Mouse (Mus musculus): ENCODE data around the gene Mat2a. TPM values are rescaled to one million over a fixed set of nuclear protein-coding genes. Genes with fewer than 3 reads are reported as not detected.
A peak's percentile ranks its signal among the peaks of the same experiment; 100 is the strongest.
"Not testable (repeated sequence)": the region's sequence is repeated elsewhere in the genome, so short reads cannot be mapped to it uniquely, and the experiment has no call there.

The Mat2a gene
- polyA plus RNA-seq, 1 experiment from 2014 or later, result 320 TPM

DNA sequence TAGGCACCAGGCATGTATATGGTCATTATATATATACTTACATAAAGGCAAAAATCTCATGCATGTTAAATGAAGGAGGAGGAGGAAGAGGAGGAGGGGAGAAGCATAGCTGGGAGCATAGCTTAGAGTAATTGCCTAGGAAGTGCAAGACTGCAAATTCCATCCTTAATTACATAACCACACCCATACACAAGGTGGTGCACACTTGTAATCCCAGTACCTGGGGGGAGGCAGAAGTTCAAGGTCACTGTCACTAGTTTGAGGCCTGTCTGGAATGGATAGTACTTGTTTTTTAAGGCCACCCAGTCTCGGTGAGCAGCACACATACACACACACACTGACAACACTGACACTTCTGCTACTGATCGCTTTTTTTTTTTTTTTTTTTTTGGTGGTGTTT is 13.0 kb upstream of the Mat2a start:
- Histone ChIP-seq H3K4me2 (ENCODE audit: low read length) (no peak overlapping the region), H3K27me3 (ENCODE audit: insufficient read depth, low read length) (no peaks in the 10 kb centered on the region), H3K27ac (no peak overlapping the region), H3K9ac (ENCODE audit: low read depth, low read length) (no peak overlapping the region), H3K36me3 (ENCODE audit: insufficient read depth, low read length) (no peaks in the 10 kb centered on the region), H3K9me3 (replicated peaks; ENCODE audit: low read length) (no peaks in the 10 kb centered on the region), H3K4me3 (replicated peaks; ENCODE audit: low read depth, low read length) (no peak overlapping the region), H3K4me1 (replicated peaks; ENCODE audit: insufficient read depth, low read length) (no peaks in the 10 kb centered on the region)
- TF ChIP-seq CTCF (IDR thresholded peaks at IDR 0.05; ENCODE audit: low read depth), result no peak
- DNase-seq (ENCODE audit: low spot score) (no peak), ATAC-seq (replicated peaks; ENCODE audit: low FRiP score, low read depth) (no peak)
- WGBS, result 66% methylated on average over 2 of the region's 2 CpGs

DNA sequence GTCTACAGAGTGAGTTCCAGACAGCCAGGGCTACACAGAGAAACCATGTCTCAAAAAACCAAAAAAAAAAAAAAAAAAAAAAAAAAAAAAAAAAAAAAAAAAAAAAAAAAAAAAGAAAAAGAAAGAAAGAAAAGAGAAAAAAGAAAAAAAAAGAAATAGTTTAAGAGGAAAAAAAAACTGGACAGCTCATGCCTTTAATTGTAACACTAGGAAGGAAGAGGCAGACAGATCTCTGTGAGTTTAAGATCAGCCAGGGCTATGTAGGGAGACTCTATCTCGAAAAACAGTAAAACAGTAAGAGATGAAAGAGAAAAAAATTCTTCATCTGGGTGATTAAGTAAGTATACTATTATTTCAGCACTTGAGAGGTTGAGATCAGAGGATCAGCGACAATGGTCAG is 12.4 kb upstream of the Mat2a start:
- not testable (repeated sequence) for H3K27me3 ChIP-seq (ENCODE audit: insufficient read depth, low read length); H3K4me2 ChIP-seq (ENCODE audit: low read length); H3K4me1 ChIP-seq (replicated peaks; ENCODE audit: insufficient read depth, low read length); H3K9ac ChIP-seq (ENCODE audit: low read depth, low read length); H3K4me3 ChIP-seq (replicated peaks; ENCODE audit: low read depth, low read length); DNase-seq (ENCODE audit: low spot score); H3K9me3 ChIP-seq (replicated peaks; ENCODE audit: low read length); H3K27ac ChIP-seq; H3K36me3 ChIP-seq (ENCODE audit: insufficient read depth, low read length); ATAC-seq (replicated peaks; ENCODE audit: low FRiP score, low read depth)
- 54% methylated on average over 2 of the region's 2 CpGs for WGBS

DNA sequence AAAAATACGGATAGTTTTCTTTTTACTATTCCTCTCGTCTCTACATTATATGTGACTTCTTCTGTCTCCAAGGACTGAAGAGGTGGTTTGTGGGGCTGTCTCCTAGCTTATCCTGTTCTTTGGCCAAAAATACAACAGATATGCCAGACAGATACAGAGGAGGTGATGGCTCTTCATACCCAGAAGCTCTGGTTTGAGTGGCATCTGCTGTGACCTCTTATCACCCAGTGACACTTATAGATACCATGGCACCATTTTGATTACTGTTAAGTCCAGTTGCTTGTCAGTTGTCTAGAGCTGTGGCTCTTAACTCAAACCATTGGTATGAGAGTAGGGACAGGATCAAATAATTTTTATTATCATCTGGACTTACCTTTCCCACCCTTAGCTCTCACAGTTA is 8.1 kb upstream of the Mat2a start:
- DNase-seq (ENCODE audit: low spot score) (no peak), ATAC-seq (replicated peaks; ENCODE audit: low FRiP score, low read depth) (no peak)
- no peak for TF ChIP-seq CTCF (IDR thresholded peaks at IDR 0.05; ENCODE audit: low read depth)
- no peaks in the 10 kb centered on the region for H3K9me3 ChIP-seq (replicated peaks; ENCODE audit: low read length)
- no peak overlapping the region for H3K4me2 ChIP-seq (ENCODE audit: low read length)
- no peaks in the 10 kb centered on the region for H3K27me3 ChIP-seq (ENCODE audit: insufficient read depth, low read length)
- no peak overlapping the region for H3K27ac ChIP-seq
- no peaks in the 10 kb centered on the region for H3K4me1 ChIP-seq (replicated peaks; ENCODE audit: insufficient read depth, low read length)
- H3K9ac ChIP-seq (ENCODE audit: low read depth, low read length), result no peak overlapping the region
- no peaks in the 10 kb centered on the region for H3K36me3 ChIP-seq (ENCODE audit: insufficient read depth, low read length)
- H3K4me3 ChIP-seq (replicated peaks; ENCODE audit: low read depth, low read length), result no peak overlapping the region
- 73% methylated on average over 2 of the region's 2 CpGs for WGBS

DNA sequence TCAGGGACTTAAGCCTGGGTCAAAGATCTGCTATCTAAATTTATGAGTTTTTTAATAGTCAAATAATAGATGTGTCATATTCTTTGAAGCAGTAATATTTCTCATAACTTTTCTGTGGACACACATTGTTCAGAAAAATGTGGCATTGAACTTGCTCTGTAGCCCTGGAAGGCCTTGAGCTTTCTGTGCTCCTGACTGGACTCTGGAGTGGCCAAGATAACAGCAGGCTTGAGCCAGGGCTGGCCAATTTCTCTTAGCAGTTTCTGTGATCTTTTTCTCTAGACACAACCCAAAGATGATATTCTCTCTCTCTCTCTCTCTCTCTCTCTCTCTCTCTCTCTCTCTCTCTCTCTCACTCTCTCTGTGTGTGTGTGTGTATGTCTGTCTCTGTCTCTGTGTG is 5.7 kb upstream of the Mat2a start:
- Histone ChIP-seq H3K36me3 (ENCODE audit: insufficient read depth, low read length) (no peaks in the 10 kb centered on the region), H3K4me1 (replicated peaks; ENCODE audit: insufficient read depth, low read length) (peaks cover 10% of the 10 kb centered on the region; the same call in 1 of the 2 replicates), H3K4me2 (ENCODE audit: low read length) (no peak overlapping the region), H3K9me3 (replicated peaks; ENCODE audit: low read length) (no peaks in the 10 kb centered on the region), H3K27me3 (ENCODE audit: insufficient read depth, low read length) (no peaks in the 10 kb centered on the region), H3K4me3 (replicated peaks; ENCODE audit: low read depth, low read length) (no peak overlapping the region), H3K9ac (ENCODE audit: low read depth, low read length) (no peak overlapping the region), H3K27ac (no peak overlapping the region)
- ATAC-seq (replicated peaks; ENCODE audit: low FRiP score, low read depth) (no peak), DNase-seq (ENCODE audit: low spot score) (no peak)
- TF ChIP-seq CTCF (IDR thresholded peaks at IDR 0.05; ENCODE audit: low read depth), result no peak

DNA sequence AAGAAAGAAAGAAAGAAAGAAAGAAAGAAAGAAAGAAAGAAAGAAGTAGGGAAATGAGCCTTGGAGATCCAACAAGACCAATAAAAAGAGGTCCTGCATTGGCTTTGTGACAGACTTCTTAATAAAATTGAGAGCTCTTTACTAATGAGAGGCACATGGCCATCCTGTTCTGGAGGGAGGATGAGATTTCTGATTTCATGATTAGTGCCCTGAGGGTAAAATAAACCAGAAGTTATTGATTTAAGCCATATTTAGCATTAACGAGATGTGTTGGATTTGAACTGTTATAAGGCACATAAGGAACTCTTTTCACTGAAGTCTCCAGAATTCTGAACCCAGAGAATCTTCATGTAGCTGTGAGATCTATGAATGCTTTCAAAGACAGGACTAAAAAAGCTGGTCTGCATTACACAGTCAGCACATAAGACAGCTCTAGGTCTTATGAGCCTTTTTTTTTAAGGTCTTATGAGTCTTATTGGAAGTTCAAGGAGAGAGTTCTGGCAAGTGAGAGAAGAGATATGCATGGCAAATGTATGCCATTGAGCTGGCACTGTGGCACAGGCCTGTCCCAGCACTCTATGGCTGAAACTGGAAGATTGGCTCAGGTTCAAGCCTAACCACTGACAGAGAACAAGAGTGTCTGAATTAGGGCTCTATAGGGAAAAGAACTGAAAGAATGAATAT is 3.7 kb upstream of the Mat2a start:
- Histone ChIP-seq H3K9ac (ENCODE audit: low read depth, low read length) (no peak overlapping the region), H3K4me1 (replicated peaks; ENCODE audit: insufficient read depth, low read length) (peaks cover 10% of the 10 kb centered on the region; the same call in 1 of the 2 replicates), H3K9me3 (replicated peaks; ENCODE audit: low read length) (no peaks in the 10 kb centered on the region), H3K36me3 (ENCODE audit: insufficient read depth, low read length) (no peaks in the 10 kb centered on the region), H3K4me2 (ENCODE audit: low read length) (no peak overlapping the region), H3K27me3 (ENCODE audit: insufficient read depth, low read length) (no peaks in the 10 kb centered on the region), H3K4me3 (replicated peaks; ENCODE audit: low read depth, low read length) (no peak overlapping the region), H3K27ac (no peak overlapping the region)
- ATAC-seq (replicated peaks; ENCODE audit: low FRiP score, low read depth) (no peak), DNase-seq (ENCODE audit: low spot score) (no peak)
- 79% methylated on average over 1 of the region's 1 CpGs for WGBS
- no peak for TF ChIP-seq CTCF (IDR thresholded peaks at IDR 0.05; ENCODE audit: low read depth)

DNA sequence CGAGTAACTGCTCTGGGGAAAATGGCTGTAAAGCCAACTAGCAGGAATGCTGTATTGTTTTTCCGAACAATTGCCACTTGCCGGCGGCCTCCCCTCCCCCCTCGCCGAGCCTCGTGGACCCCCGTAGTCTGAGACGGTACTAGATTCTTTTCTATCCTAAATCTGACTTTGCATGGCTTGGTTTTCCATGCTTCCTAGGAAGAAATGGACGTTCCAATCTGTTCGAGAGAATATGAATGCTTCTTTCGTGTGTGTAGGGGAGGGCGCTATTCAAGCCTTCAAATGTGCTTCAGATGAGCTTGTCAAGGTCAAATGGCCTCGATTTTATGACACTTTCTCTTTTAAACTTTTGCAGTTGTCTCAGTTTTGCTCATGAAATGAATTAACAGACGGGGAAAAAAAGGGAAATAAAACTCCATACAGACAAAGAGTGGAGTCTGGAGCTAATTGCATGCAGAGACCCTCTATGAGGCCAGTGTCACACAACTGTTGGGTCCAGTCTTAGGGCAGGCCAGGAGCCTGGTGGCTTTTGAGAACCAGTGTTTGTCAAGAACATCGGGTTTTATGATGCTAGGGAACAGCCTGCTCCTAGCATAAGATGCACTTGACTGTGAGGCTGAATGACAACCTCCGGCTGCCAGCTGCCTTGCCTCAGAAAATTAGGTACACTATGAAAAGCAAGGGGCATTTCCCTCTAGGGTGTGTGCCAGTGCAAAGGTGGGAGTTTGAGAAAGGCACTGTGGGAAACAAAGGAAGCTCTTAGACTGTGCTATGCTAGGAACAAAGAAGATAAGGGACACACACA is 1.0 kb upstream of the Mat2a start:
- ATAC-seq (replicated peaks; ENCODE audit: low FRiP score, low read depth), result no peak
- Histone ChIP-seq H3K9ac (ENCODE audit: low read depth, low read length) (peak overlapping the region; percentile 100), H3K27ac (peak overlapping the region; percentile 100), H3K27me3 (ENCODE audit: insufficient read depth, low read length) (no peaks in the 10 kb centered on the region), H3K4me3 (replicated peaks; ENCODE audit: low read depth, low read length) (peak overlapping the region; percentile 99), H3K9me3 (replicated peaks; ENCODE audit: low read length) (no peaks in the 10 kb centered on the region), H3K4me2 (ENCODE audit: low read length) (peak overlapping the region; percentile 77), H3K36me3 (ENCODE audit: insufficient read depth, low read length) (peaks cover 18% of the 10 kb centered on the region), H3K4me1 (replicated peaks; ENCODE audit: insufficient read depth, low read length) (peaks cover 19% of the 10 kb centered on the region; the same call in 1 of the 2 replicates)
- TF ChIP-seq CTCF (IDR thresholded peaks at IDR 0.05; ENCODE audit: low read depth), result no peak
- 7% methylated on average over 17 of the region's 17 CpGs for WGBS
- DNase-seq (ENCODE audit: low spot score), result peak; percentile 67

Measured in kidney, postnatal 0 days (tissue).